Mouse (Mus musculus) Patski (cell line): ENCODE data around the gene Sat1. TPM values are rescaled to one million over a fixed set of nuclear protein-coding genes. Genes with fewer than 3 reads are reported as not detected.
"Not testable (repeated sequence)": the region's sequence is repeated elsewhere in the genome, so short reads cannot be mapped to it uniquely, and the experiment has no call there.

Experiments used
- ATAC-seq: fragments of 100-300 bp; one replicate; pipeline ENCODE4 v1.8.0; 2021
- CTCF ChIA-PET: fragments of 350-600 bp; sonication (Branson Sonifier 250); formaldehyde crosslinking; loops from one replicate; lab custom pipeline; 2022; ENCODE audit warnings: inconsistent platforms; lab: Charles Lee
- POLR2A ChIA-PET: fragments of 350-600 bp; sonication (Branson Sonifier 250); formaldehyde crosslinking; loops from one replicate; lab custom pipeline; 2022; ENCODE audit warnings: antibody characterized with exemption, inconsistent platforms; lab: Charles Lee
- DNase-seq: peaks from one replicate; pipeline ENCODE4 v3.0.0-alpha.2; 2011; ENCODE audit warnings: low read depth, low spot score
- H3K27me3 ChIP-seq: fragments of 371-371 bp; one replicate; pipeline ENCODE4 v1.5.1; 2021
- CTCF ChIP-seq: fragments of 100-300 bp; IDR thresholded peaks from one replicate; pipeline ENCODE4 v1.5.1; 2021
- in situ Hi-C: fragments of 300-500 bp; cut with MboI; formaldehyde crosslinking; loops from 3 replicates; pipeline ENCODE4 v1.11.1; 2018; ENCODE audit warnings: low pct_unique_long_range_greater_than_20kb, mixed read lengths
- polyA plus RNA-seq: library from polyadenylated mRNA; unstranded; gene quantifications from one replicate; pipeline ENCODE4 v1.2.3, GENCODE M21; 2021

Sat1 gene
- 399 TPM for polyA plus RNA-seq

- ATAC-seq: peak; percentile 93
- peak; percentile 55 for DNase-seq
- ChIA-PET CTCF (interaction anchor here (1.1 to 1.7 kb wide), 4 partner anchors 41 to 88 kb away, joined by 3 to 6 read pairs (median 4); no protein-coding TSS in a partner anchor), POLR2A (interaction anchor here (0.7 kb wide), 1 partner anchor 11 kb away, joined by 4 read pairs; no protein-coding TSS in a partner anchor)
- in situ Hi-C loops: loop anchor here (5.0 to 10.0 kb wide), 3 partner anchors 41 to 99 kb away; no protein-coding TSS in a partner anchor
- H3K27me3 ChIP-seq: peaks cover 4% of the 10 kb centered on the region
- TF ChIP-seq CTCF: peak; percentile 71
These were observed at the start of gene Sat1 for GRCm38 (mm10) chrX:155216271-155216670. TSS of gene Sat1 (minus strand) at chrX:155216449.

DNA sequence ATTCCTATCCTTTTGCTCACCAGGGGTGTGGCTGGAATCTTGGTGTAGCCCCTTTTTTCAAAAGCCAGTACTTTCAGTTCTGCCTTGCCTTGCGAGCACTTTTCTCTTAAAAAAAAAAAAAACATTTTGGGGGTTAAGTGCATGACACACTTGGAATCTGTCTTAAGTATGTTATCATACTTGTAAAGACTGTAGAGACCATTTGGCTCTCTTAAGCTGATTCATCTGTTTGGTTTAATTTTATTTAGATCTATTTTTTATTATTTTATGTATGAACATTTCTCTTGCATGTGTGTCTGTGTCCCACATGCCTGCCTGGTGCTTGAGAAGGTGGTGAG lies 46.6 kb upstream of the Sat1 start:
- ChIA-PET POLR2A (interaction anchor here (0.7 kb wide), 1 partner anchor 9 kb away, joined by 3 read pairs; no protein-coding TSS in a partner anchor), CTCF (interaction anchor here (1.0 kb wide), 1 partner anchor 10 kb away, joined by 3 read pairs; no protein-coding TSS in a partner anchor)
- in situ Hi-C loops: no loop called here

GRCm38 (mm10) chrX:155262235-155262914 lies 46.1 kb upstream of the Sat1 start, which contains the start of gene Acot9:
TSS of gene Acot9 (plus strand) at chrX:155262443.
- DNase-seq (peak; percentile 41), ATAC-seq (peak; percentile 95)
- peak; percentile 56 for TF ChIP-seq CTCF
- in situ Hi-C loops: no loop called here
- ChIA-PET CTCF (interaction anchor here (0.7 to 1.7 kb wide), 6 partner anchors 9 to 117 kb away, joined by 3 to 5 read pairs (median 4); no protein-coding TSS in a partner anchor), POLR2A (interaction anchor here (0.7 to 1.0 kb wide), 2 partner anchors 9 to 29 kb away, joined by 3 read pairs; no protein-coding TSS in a partner anchor)
- H3K27me3 ChIP-seq: no peaks in the 10 kb centered on the region

More for the DNA sequence above, 46.6 kb upstream of the Sat1 start:
- no peaks in the 10 kb centered on the region for H3K27me3 ChIP-seq
- ATAC-seq (no peak), DNase-seq (no peak)
- no peak for TF ChIP-seq CTCF

GRCm38 (mm10) chrX:155256856-155257255 lies 40.6 kb upstream of the Sat1 start:
- TF ChIP-seq CTCF: no peak
- ATAC-seq (no peak), DNase-seq (no peak)
- in situ Hi-C loops: loop anchor here (5.0 to 10.0 kb wide), 2 partner anchors 40 to 112 kb away; partner anchors contain the start of gene Sat1
- H3K27me3 ChIP-seq: peaks cover 3% of the 10 kb centered on the region
- ChIA-PET POLR2A (interaction anchor here (0.6 kb wide), 1 partner anchor 403 kb away, joined by 3 read pairs; no protein-coding TSS in a partner anchor), CTCF (interaction anchor here (0.7 to 1.1 kb wide), 2 partner anchors 24 to 41 kb away, joined by 3 to 4 read pairs; partner anchors contain the start of gene Sat1)

- CTCF ChIA-PET: interaction anchor here (0.6 to 0.9 kb wide), 2 partner anchors 15 to 77 kb away, joined by 3 read pairs; no protein-coding TSS in a partner anchor
- no peak for TF ChIP-seq CTCF
- no peaks in the 10 kb centered on the region for H3K27me3 ChIP-seq
- ATAC-seq: no peak
- DNase-seq: no peak
- POLR2A ChIA-PET: no interaction called here
- in situ Hi-C loops: loop anchor here (5.0 to 10.0 kb wide), 3 partner anchors 39 to 97 kb away; no protein-coding TSS in a partner anchor
These were observed 2.0 kb upstream of the Sat1 start for GRCm38 (mm10) chrX:155218277-155218676.

DNA sequence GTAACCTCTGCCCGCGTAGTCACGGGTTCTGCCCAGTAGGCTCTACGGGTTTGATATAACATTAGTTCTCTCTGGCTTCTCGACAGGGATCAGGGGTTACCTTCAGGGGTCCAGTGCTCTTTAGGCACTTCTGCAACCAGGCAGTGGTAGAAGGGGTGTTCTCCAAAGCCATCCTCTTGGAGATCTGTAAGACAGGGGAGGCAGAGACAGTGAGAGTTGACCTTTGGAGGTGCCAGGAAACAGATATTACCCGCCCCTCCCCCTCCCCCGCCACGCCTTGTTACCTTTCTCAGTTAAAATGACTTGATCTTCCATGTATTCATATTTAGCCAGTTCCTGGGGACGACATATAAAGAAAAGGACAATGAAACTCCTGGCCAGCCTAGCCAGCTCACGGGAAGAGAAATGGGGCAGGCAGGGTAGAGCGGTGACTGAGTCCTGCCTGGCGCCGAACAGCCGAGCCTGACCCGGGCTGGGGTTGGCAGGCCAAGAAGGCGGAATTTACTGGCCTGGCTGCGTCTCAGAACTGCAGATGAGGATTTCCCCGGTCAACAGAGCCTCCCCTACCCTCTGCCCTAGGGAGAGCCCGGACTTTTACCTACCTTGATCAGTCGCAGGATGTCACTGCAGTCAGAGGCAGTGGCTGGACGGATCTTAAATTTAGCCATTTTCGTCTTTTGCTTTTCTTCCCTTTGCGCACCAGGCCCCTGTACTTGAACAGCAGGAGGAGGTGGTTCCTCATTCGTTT lies 574 bp downstream of the Sat1 start:
- CTCF ChIA-PET: interaction anchor here (1.1 to 1.7 kb wide), 4 partner anchors 42 to 89 kb away, joined by 3 to 6 read pairs (median 4); no protein-coding TSS in a partner anchor
- no peak for TF ChIP-seq CTCF
- in situ Hi-C loops: loop anchor here (5.0 to 10.0 kb wide), 3 partner anchors 42 to 99 kb away; no protein-coding TSS in a partner anchor
- peaks cover 4% of the 10 kb centered on the region for H3K27me3 ChIP-seq
- DNase-seq (no peak), ATAC-seq (peak; percentile 45)
- POLR2A ChIA-PET: interaction anchor here (0.6 to 0.7 kb wide), 2 partner anchors 10 to 11 kb away, joined by 3 to 4 read pairs; no protein-coding TSS in a partner anchor

DNA sequence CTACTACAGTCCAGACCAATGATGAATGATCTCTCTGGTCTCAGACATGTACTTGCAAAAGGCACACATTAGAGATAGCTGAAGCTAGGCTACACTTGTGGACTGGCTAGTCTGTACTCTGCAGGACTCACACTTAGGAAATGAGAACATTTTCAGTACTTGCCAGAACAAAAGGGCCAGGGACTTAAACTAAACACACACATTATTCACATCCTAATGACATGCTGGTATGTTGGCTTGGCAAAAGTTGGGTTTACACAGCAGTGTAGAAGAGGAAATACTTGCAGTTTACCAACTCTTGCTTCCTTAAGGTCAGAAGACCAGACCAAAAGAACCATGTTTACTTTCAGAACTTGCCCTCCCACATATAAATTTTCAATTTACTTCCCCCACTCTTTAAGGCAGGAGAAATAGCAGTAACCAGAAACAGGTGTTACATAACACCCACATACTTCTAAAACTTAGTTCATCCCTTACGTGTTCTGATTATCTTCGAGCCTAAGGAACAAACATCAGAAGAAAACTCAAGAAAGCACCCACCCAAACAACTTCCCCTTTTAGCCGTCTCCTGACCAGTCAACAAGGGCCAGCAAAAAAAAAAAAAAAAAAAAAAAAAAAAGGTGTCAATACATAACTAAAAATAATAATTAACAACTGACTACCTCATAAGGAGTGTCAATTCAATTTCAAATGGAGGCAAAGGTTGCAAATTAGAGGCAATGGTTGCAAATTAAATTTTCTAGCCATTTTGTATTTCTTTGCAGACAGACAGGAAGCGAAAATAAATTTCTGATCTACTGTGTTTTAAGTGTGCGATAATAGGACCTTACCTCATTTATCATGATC lies 1.7 kb downstream of the Sat1 start:
- no peak for TF ChIP-seq CTCF
- no peak for DNase-seq
- ATAC-seq: no peak

DNA sequence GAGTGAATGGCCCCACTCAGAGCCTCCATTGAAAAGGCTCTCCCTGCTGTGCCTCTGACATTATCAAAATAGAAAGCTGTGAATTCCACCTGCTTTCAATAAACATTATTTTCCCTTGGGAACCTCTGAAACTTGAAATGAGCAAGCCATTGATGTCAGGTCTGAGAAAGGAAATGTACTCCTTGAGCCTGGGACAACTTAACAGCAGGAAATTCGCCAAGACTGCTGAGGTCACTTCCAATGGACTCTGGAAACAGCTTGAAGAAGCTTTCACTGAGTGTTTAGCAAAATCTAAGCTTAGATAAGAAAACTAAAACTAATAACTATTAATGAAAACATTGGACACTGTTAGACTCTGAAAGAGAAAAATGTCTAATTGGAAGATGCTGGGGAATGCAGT lies 7.6 kb downstream of the Sat1 start:
- no peak for ATAC-seq
- no peak for DNase-seq
- TF ChIP-seq CTCF: no peak
- peaks cover 10% of the 10 kb centered on the region for H3K27me3 ChIP-seq
- ChIA-PET CTCF (interaction anchor here (1.0 kb wide), 1 partner anchor 53 kb away, joined by 3 read pairs; no protein-coding TSS in a partner anchor), POLR2A (no interaction called here)
- in situ Hi-C loops: no loop called here

More for the DNA sequence above, 1.7 kb downstream of the Sat1 start:
- H3K27me3 ChIP-seq: peaks cover 4% of the 10 kb centered on the region
- in situ Hi-C loops: loop anchor here (5.0 to 10.0 kb wide), 3 partner anchors 43 to 100 kb away; no protein-coding TSS in a partner anchor
- ChIA-PET POLR2A (no interaction called here), CTCF (no interaction called here)

DNA sequence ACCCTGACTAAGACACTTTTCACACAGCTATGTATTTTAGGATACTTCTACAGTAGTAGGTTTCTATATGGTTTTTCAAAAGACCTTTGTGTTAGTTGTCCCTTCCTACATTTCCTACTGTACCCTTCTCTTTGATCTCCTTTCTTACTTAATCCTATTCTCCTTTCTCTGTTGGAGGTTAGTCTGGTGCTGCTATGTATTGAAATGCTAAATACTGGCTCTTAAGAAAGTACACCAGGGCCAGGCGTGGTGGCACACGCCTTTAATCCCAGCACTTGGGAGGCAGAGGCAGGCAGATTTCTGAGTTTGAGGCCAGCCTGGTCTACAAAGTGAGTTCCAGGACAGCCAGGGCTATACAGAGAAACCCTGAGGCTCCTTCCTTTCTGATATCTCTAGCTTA lies 10.8 kb downstream of the Sat1 start:
- CTCF ChIA-PET, in situ Hi-C loops, ATAC-seq, DNase-seq: not testable (repeated sequence)
- POLR2A ChIA-PET: interaction anchor here (0.5 kb wide), 1 partner anchor 10 kb away, joined by 4 read pairs; no protein-coding TSS in a partner anchor
- peaks cover 15% of the 10 kb centered on the region for H3K27me3 ChIP-seq
